29 mouse cellular contexts compared by ENCODE assay signal in the genomic region with DNA sequence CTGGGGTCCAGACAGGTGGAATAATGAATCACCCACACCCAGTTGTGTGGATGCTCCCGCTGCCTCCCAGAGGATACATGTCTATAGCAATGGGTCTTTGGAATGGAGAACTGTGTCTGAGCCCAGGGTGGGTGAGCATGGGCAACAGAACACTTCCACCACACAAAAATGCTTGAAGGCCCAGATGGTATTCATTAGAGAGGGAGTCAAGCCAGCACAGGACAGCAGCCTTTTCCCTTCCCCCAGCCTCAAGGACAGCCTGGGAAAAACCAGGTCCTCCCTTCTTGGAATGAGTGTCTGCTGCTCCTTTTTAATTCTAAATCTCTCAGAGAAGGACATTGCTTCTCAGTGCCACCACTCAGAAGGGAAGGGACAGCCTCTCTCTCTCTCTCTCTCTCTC. TPM values are rescaled to one million over a fixed set of nuclear protein-coding genes. Genes with fewer than 3 reads are reported as not detected.
DNase-seq lines count a peak whose midpoint lies in the region; ATAC-seq lines count a peak whose summit lies in the region.
"Had no signal": no experiment of that assay in that cellular context is flagged by ENCODE, and none has a peak within 500 bp of the region (broad histone marks: within the 10 kb centered on the region; RNA-seq: fewer than 3 reads in every experiment).

No protein-coding gene starts in this region.

- no peak overlapping the region for H3K4me3 ChIP-seq in embryonic facial prominence, embryonic 15.5 days (replicated peaks)
- H3K4me3 ChIP-seq: forebrain, embryonic 13.5 days; kidney, embryonic 15.5 days; liver, embryonic 12.5 days; megakaryocyte, embryonic 14.5 days; midbrain, embryonic 12.5 days; myocyte; neural tube, embryonic 12.5 days had no signal

- 89% methylated on average over 1 of the region's 1 CpGs for WGBS in embryonic facial prominence, embryonic 15.5 days

- ATAC-seq in embryonic facial prominence, embryonic 15.5 days (ENCODE audit: insufficient number of reproducible peaks, low FRiP score, low TSS enrichment, low read depth), result peak; percentile 32; the same call in 1 of the 2 replicates
- ATAC-seq: activated CD4-positive, CD25-positive, alpha-beta regulatory T cell, adult 4 months; forebrain, embryonic 13.5 days; hindbrain, embryonic 16.5 days; liver, embryonic 12.5 days; liver, postnatal 0 days had no signal

- no peaks in the 10 kb centered on the region for H3K36me3 ChIP-seq in embryonic facial prominence, embryonic 15.5 days
- H3K36me3 ChIP-seq: kidney, embryonic 15.5 days; liver, embryonic 12.5 days; midbrain, embryonic 12.5 days; neural tube, embryonic 12.5 days had no signal

- H3K27me3 ChIP-seq in embryonic facial prominence, embryonic 15.5 days, result no peaks in the 10 kb centered on the region
- H3K27me3 ChIP-seq: forebrain, embryonic 13.5 days; liver, embryonic 12.5 days; midbrain, embryonic 12.5 days; neural tube, embryonic 12.5 days had no signal

- no peak overlapping the region for H3K27ac ChIP-seq in embryonic facial prominence, embryonic 15.5 days (replicated peaks)
- H3K27ac ChIP-seq: forebrain, embryonic 13.5 days; kidney, embryonic 15.5 days; liver, embryonic 12.5 days; midbrain, embryonic 12.5 days; neural tube, embryonic 12.5 days had no signal

- no peak overlapping the region for H3K4me2 ChIP-seq in embryonic facial prominence, embryonic 15.5 days (replicated peaks)
- H3K4me2 ChIP-seq: forebrain, embryonic 13.5 days; kidney, embryonic 15.5 days; liver, embryonic 12.5 days; midbrain, embryonic 12.5 days; neural tube, embryonic 12.5 days had no signal

- no peaks in the 10 kb centered on the region for H3K9me3 ChIP-seq in embryonic facial prominence, embryonic 15.5 days (replicated peaks)
- H3K9me3 ChIP-seq: forebrain, embryonic 13.5 days; kidney, embryonic 15.5 days; liver, embryonic 12.5 days; megakaryocyte, embryonic 14.5 days; midbrain, embryonic 12.5 days; neural tube, embryonic 12.5 days had no signal

- DNase-seq in cerebellum, postnatal 10 days, result peak; percentile 68 to 75
- DNase-seq in cerebellum, postnatal 4 days (ENCODE audit: low spot score in 2 of 2), result no peak
- peak; percentile 29 for DNase-seq in 3T3-L1 (ENCODE audit: low read depth, low spot score)
- DNase-seq in embryo, embryonic 10.5 days (ENCODE audit: low spot score), result peak; percentile 22
- DNase-seq in yolk sac, embryonic 10.5 days (ENCODE audit: low spot score), result no peak
- DNase-seq in heart, postnatal 4 days, result no peak
- DNase-seq: adrenal gland, adult 8-10 months; cerebellum, adult 11 months; gastrocnemius, postnatal 14 days; heart, postnatal 14 days; kidney, adult 18-20 months; kidney, postnatal 25 days; liver, postnatal 0 days; lung, postnatal 36 days; right cerebral cortex, adult 18-20 months; right cerebral cortex, postnatal 4 days; thymus, postnatal 4 days had no signal

- H3K9ac ChIP-seq in embryonic facial prominence, embryonic 15.5 days, result no peak overlapping the region
- H3K9ac ChIP-seq: forebrain, embryonic 13.5 days; kidney, embryonic 15.5 days; liver, embryonic 12.5 days; liver, postnatal 0 days; midbrain, embryonic 12.5 days; neural tube, embryonic 12.5 days had no signal

- peaks cover 8% of the 10 kb centered on the region for H3K4me1 ChIP-seq in embryonic facial prominence, embryonic 15.5 days
- H3K4me1 ChIP-seq: forebrain, embryonic 13.5 days; kidney, embryonic 15.5 days; liver, embryonic 12.5 days; megakaryocyte, embryonic 14.5 days; midbrain, embryonic 12.5 days; neural tube, embryonic 12.5 days had no signal

RNA-seq across cellular contexts. Expression of a gene that starts 52.3 kb away (rescaled TPM):
- 7.7 and 8.6 TPM in 2 replicates for polyA plus RNA-seq in embryonic facial prominence, embryonic 15.5 days (2015; fragmentation: Nextera tagmentation; extraction: Ambion mirVana)
- 10 to 100 TPM; 10.6 to 12.0 TPM for total RNA-seq in heart, postnatal 4 days (2021)
- total RNA-seq: common myeloid progenitor, adult 5-6 weeks; granulocyte monocyte progenitor cell, adult 5-6 weeks had no signal
- polyA plus RNA-seq: activated CD4-positive, CD25-positive, alpha-beta regulatory T cell, adult 4 months; myocyte had no signal

RNA-seq across cellular contexts. Expression of a gene that starts 58.7 kb away (rescaled TPM):
- 4.2 and 4.9 TPM in 2 replicates for polyA plus RNA-seq in embryonic facial prominence, embryonic 15.5 days (2015; fragmentation: Nextera tagmentation; extraction: Ambion mirVana)
- total RNA-seq in heart, postnatal 4 days (2021), result under 1 TPM; 0.29 to 0.59 TPM
- total RNA-seq: common myeloid progenitor, adult 5-6 weeks; granulocyte monocyte progenitor cell, adult 5-6 weeks had no signal
- polyA plus RNA-seq: liver, postnatal 0 days; myocyte had no signal

Comparison
In these comparisons a context has a peak if more than half of its experiments do, and no peak if none do; other contexts are left out.
1. DNase-seq: peak in cerebellum, postnatal 10 days (2 of 2), 3T3-L1 (single experiment) and embryo, embryonic 10.5 days (single experiment); none in cerebellum, postnatal 4 days (0 of 2), yolk sac, embryonic 10.5 days (single experiment) and heart, postnatal 4 days (single experiment).